Mouse (Mus musculus): ENCODE measurements at regions not wholly inside any gene's neighbourhood (a gene's known extent, or its start where the extent isn't known, plus 50 kb on each side); places are given as distances from the start of the nearest gene placed in this dataset.

GRCm38 (mm10) chr6:107894296-107895090 lies 170.4 kb upstream of the Setmar start:
- no peak for DNase-seq

- DNase-seq, result no peak
These were observed 154.3 kb upstream of the Setmar start for GRCm38 (mm10) chr6:107910576-107910975.

- DNase-seq, result no peak
These were observed 153.5 kb upstream of the Setmar start for GRCm38 (mm10) chr6:107911387-107911786.

- no peak for DNase-seq
These were observed 141.2 kb upstream of the Setmar start for GRCm38 (mm10) chr6:107923528-107924199.

- DNase-seq, result no peak
These were observed 140.6 kb upstream of the Setmar start for GRCm38 (mm10) chr6:107924200-107924735.

GRCm38 (mm10) chr6:107930439-107931173 lies 134.2 kb upstream of the Setmar start:
- DNase-seq, result no peak

GRCm38 (mm10) chr6:107931174-107931557 lies 133.7 kb upstream of the Setmar start:
- DNase-seq, result no peak

GRCm38 (mm10) chr6:107936075-107936635 lies 128.7 kb upstream of the Setmar start:
- DNase-seq, result no peak

- DNase-seq, result no peak
These were observed 96.2 kb upstream of the Setmar start for GRCm38 (mm10) chr6:107968694-107969093.

GRCm38 (mm10) chr6:107998921-107999690 lies 65.7 kb upstream of the Setmar start:
- peak; percentile 73 for DNase-seq

- no peak for DNase-seq
These were observed 61.6 kb upstream of the Setmar start for GRCm38 (mm10) chr6:108003231-108003630.

- no peak for DNase-seq
These were observed 56.5 kb upstream of the Setmar start for GRCm38 (mm10) chr6:108008323-108008722.

All from cerebellum, adult 8-10 months (tissue).